Mouse (Mus musculus): Measurements from ENCODE around the gene Dcaf15. TPM values are rescaled to one million over a fixed set of nuclear protein-coding genes. Genes with fewer than 3 reads are reported as not detected.

The Dcaf15 gene
- polyA plus RNA-seq (2015; fragmentation: Nextera tagmentation; extraction: Ambion mirVana), result 12.4 and 13.3 TPM in 2 replicates

DNA sequence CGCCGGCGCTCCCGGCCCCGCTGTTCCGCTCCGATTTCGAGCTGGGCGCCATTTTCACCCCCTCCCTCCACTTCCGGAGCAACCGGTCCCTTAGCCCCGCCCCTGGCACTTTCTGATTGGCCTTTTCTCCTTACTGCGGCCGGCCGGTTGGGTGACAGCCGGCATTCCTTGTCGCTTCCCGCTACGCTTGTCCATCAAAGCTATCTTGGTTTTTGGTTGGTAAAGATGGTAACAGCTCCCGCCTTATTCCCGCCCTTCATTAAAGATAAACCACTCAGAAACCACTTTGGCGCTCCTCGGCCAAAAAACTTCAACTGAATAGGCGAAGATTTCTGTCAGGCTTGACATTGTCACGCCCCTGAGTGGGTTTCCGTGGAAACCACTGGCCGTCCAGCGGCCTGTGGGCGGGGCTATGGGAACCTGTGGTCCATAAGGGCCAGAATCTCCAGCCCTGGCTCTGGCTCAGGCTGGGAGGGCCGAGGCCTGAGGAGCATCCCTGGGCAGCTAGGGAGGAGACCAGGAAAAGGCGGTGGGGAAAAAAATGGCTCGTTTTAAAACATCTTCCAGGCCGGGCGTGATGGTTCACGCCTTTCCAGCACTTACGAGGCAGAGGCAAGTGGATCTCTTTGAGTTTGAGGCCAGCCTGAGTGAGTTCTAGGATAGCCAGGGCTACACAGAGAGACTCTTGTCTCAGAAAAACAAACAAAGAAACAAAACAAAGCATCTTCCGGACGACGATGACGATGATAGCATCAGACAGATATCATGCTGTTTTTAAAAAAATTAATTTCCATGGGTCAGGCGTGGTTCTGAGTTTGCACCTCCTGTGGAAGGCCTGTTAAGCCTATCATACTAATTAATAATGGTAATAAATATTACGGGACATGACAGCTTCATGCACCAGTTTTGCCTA lies at the start of gene Dcaf15:
Gene Dcaf15 (minus strand): TSS at position 72 of the 913 bp plus-strand sequence.
- peak; percentile 97 for ATAC-seq (ENCODE audit: low FRiP score, low read depth)
- peaks cover 32% of the 10 kb centered on the region for H3K4me1 ChIP-seq
- peak within 1 kb of the TSS; percentile 75 for H3K9ac ChIP-seq
- peaks cover 19% of the 10 kb centered on the region for H3K36me3 ChIP-seq
- peak within 1 kb of the TSS; percentile 80 for H3K4me2 ChIP-seq (replicated peaks)
- H3K4me3 ChIP-seq, result peak within 1 kb of the TSS; percentile 61
- H3K27ac ChIP-seq, result peak within 1 kb of the TSS; percentile 80; the same call in 1 of the 2 replicates
- H3K9me3 ChIP-seq, result no peaks in the 10 kb centered on the region
- H3K27me3 ChIP-seq, result no peaks in the 10 kb centered on the region
- 7% methylated on average over 41 of the region's 42 CpGs for WGBS

DNA sequence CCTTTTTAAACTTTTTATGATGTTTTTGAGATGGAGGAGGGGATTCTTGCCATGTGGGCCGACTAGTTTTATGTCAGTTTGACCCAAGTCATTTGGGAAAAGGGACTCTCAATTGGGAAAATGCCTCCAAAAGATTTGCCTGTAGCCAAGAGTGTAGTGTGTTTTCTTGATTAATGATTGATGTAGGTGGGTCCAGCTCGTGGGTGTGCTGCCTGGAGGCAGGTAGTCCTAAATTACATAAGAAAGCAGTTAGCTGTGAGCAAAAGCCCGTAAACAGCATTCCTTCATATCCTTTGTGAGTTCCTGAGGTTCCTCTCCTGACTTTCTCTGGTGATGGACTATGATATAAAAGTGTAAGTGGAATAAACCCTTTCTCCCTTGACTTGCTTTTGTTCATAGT lies 44.6 kb upstream of the Dcaf15 start:
- ATAC-seq (ENCODE audit: low FRiP score, low read depth), result no peak
- no peaks in the 10 kb centered on the region for H3K27me3 ChIP-seq
- peaks cover 25% of the 10 kb centered on the region for H3K36me3 ChIP-seq
- peaks cover 26% of the 10 kb centered on the region for H3K4me1 ChIP-seq
- no peak overlapping the region for H3K9ac ChIP-seq
- H3K4me2 ChIP-seq (replicated peaks), result no peak overlapping the region
- WGBS, result 58% methylated on average over 3 of the region's 3 CpGs
- H3K27ac ChIP-seq, result no peak overlapping the region
- no peaks in the 10 kb centered on the region for H3K9me3 ChIP-seq
- no peak overlapping the region for H3K4me3 ChIP-seq

DNA sequence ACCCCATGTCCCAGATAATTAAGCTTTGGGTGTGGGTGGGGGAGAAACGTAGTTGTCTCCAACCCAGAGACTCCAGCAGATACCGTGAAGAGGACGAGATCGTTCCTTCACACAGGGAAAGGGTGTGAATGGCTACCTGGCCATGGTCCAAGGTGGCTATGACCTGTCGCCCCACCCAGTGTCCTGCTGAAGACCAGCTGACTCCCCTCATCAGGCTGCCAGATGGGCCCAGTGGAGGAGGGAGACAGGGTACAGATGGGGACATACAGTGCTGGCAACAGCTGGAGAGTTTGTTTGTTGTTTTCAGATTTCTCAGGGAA lies 43.9 kb upstream of the Dcaf15 start:
- 94% methylated on average over 5 of the region's 5 CpGs for WGBS
- H3K27me3 ChIP-seq, result no peaks in the 10 kb centered on the region
- peak overlapping the region; percentile 73 for H3K4me3 ChIP-seq
- no peaks in the 10 kb centered on the region for H3K9me3 ChIP-seq
- H3K4me2 ChIP-seq (replicated peaks), result peak overlapping the region; percentile 95
- peaks cover 32% of the 10 kb centered on the region for H3K36me3 ChIP-seq
- no peak overlapping the region for H3K9ac ChIP-seq
- no peak overlapping the region for H3K27ac ChIP-seq
- ATAC-seq (ENCODE audit: low FRiP score, low read depth), result no peak
- H3K4me1 ChIP-seq, result peaks cover 26% of the 10 kb centered on the region

DNA sequence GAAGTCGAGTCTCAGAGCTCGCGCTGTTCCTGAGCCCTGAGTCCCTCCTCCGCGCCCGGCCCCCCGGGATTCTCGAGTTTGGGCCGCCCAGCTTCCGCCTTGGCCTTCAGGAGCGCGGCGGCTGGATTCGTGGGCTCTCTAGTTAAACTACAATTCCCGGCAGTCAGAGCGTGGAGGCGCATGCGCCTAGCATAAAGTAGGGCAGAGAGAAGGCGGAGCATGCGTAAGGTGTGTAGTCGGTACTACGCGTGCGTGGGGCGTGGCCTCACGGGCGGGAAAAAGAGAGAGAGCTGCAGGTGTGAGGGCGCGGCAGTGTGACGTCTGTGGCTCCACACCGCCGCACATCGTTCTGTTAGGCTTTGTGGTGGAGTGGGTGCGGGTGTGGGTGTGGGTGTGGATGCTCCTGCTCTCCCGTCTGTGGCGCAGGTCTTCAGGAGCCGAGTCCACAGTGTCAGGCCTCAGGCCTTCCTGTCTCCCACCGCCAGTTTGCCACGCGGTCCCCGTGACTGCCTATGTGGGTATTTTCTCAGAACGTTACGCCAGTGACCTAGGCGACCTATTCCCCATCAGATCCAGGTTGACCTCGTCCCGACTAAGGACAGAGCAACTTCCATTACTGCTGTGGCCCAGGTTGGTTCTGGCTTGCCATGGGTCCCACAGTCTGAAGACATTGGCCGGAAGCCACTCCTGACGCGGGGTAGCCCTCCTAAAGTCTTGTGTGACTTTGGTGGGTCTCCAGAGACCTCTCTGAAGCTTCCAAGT lies 43.4 kb upstream of the Dcaf15 start, which contains the start of the genes Cc2d1a and 4930432K21Rik:
Gene Cc2d1a (minus strand): TSS at position 168 of the 762 bp plus-strand sequence.
Gene 4930432K21Rik (plus strand): TSS at position 257 of the 762 bp plus-strand sequence.
- 17% methylated on average over 49 of the region's 49 CpGs for WGBS
- ATAC-seq (ENCODE audit: low FRiP score, low read depth), result peak; percentile 91
- Histone ChIP-seq H3K4me1 (peaks cover 26% of the 10 kb centered on the region), H3K36me3 (peaks cover 37% of the 10 kb centered on the region), H3K9ac (peak within 1 kb of the TSS; percentile 90), H3K27ac (no peak within 1 kb of the TSS), H3K27me3 (no peaks in the 10 kb centered on the region), H3K4me3 (peak within 1 kb of the TSS; percentile 73), H3K9me3 (no peaks in the 10 kb centered on the region), H3K4me2 (replicated peaks) (peak within 1 kb of the TSS; percentile 95)

DNA sequence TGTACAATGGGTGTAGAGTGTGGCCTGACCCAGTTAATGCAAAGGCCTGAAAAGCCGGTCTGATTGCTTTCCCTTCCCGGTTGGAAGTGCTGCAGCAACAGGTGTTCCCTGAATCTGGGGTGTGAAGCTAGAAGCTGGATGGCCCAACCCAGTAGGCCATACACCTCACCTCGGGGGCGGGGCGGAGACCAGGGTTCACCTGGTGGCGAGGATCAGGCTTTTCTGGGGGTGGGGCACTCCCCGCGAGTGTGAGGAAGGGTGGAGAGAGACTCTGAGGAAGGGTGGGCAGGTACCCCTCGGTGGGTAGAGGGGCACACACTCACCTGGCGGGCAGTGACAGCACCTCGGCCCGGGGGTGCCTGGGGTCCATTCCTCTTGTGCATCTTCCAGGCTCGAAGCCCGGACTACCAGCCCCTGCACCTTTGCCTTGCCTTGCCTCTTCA lies 42.8 kb upstream of the Dcaf15 start:
- Histone ChIP-seq H3K36me3 (peaks cover 43% of the 10 kb centered on the region), H3K4me3 (peak overlapping the region; percentile 73), H3K9ac (peak overlapping the region; percentile 90), H3K4me1 (peaks cover 26% of the 10 kb centered on the region), H3K9me3 (no peaks in the 10 kb centered on the region), H3K27ac (no peak overlapping the region), H3K4me2 (replicated peaks) (peak overlapping the region; percentile 95), H3K27me3 (no peaks in the 10 kb centered on the region)
- WGBS, result 9% methylated on average over 14 of the region's 14 CpGs
- ATAC-seq (ENCODE audit: low FRiP score, low read depth), result 0 out of 2 replicates have a peak, but pooled peaks have one; percentile 9

DNA sequence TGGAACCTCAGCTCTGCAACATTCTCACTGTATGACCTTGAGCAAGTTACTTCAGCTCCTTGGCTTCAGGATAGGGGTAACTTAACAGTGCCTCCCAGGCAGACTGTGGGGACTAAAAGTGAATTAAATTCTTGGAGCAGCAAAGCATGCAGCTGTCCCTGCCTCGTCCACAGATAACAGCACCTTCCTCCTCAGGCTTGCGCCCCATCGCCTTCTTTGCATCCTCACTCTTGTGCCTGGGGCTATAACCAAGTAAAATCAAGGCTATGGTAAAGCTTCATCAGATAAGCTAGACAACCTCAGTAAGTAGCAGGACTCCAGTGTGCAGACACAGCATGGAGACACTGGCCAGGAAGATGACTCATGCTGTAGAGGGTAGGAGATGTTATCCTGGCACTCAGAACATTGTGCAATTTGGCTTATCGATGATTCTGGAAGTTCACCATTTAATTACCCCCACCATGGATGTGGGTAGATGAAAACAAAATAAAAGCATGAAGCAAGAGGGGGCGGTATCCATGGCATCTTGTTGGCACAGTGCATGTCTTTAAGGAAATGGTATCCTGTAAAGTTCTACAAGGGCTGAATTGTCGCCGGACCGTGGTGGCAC lies 40.2 kb upstream of the Dcaf15 start:
- Histone ChIP-seq H3K4me2 (replicated peaks) (no peak overlapping the region), H3K36me3 (peaks cover 64% of the 10 kb centered on the region), H3K27ac (no peak overlapping the region), H3K9me3 (no peaks in the 10 kb centered on the region), H3K4me3 (no peak overlapping the region), H3K27me3 (no peaks in the 10 kb centered on the region), H3K4me1 (peaks cover 26% of the 10 kb centered on the region), H3K9ac (no peak overlapping the region)
- no peak for ATAC-seq (ENCODE audit: low FRiP score, low read depth)
- WGBS, result 94% methylated on average over 8 of the region's 8 CpGs

DNA sequence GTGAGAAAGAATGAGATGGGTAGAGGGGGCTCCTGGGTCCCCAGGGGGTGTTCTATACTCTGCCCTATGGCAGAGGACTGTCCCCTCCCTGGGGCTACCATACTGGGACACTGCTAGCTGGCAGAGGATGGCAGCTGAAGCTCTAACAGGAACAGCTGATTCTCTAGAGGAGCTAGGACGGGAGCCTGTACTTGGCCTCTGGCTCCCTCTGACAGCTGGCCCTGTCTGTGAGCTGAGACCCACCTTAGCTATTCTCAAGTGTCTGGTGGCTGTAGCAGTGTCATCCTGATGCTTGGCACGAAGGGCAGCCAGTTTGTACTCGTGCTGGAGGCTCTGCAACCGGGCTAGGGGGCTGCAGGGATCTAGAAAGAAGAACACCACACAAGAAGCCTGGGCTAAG lies 36.3 kb upstream of the Dcaf15 start:
- H3K36me3 ChIP-seq, result peaks cover 99% of the 10 kb centered on the region
- no peak for ATAC-seq (ENCODE audit: low FRiP score, low read depth)
- H3K9me3 ChIP-seq, result no peaks in the 10 kb centered on the region
- no peak overlapping the region for H3K9ac ChIP-seq
- H3K4me2 ChIP-seq (replicated peaks), result no peak overlapping the region
- no peaks in the 10 kb centered on the region for H3K27me3 ChIP-seq
- H3K4me3 ChIP-seq, result no peak overlapping the region
- H3K4me1 ChIP-seq, result 0 out of 2 replicates have a peak, but pooled peaks cover 3% of the 10 kb centered on the region
- 91% methylated on average over 4 of the region's 4 CpGs for WGBS
- no peak overlapping the region for H3K27ac ChIP-seq

DNA sequence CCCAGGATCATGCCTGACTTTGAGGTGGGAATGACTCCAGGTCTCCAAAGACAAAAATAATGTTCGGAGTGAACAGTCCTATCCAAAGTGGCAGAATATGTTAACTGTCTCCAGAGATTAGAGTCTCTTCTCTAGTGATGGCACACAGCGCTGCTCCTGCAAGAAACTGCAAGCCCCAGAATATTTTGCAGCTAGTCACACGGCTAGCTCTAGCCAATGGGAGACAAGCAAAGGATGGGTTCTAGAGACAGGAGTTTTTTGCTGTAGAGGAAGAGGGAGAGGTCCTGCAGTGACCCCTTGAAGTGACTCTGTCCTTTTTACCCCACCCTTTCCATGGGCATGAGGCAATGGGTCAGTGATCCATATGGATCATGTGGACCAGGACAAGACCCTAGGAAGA lies 33.3 kb upstream of the Dcaf15 start:
- Histone ChIP-seq H3K27ac (no peak overlapping the region), H3K4me3 (no peak overlapping the region), H3K9me3 (no peaks in the 10 kb centered on the region), H3K4me2 (replicated peaks) (no peak overlapping the region), H3K9ac (no peak overlapping the region), H3K27me3 (no peaks in the 10 kb centered on the region), H3K36me3 (peaks cover 99% of the 10 kb centered on the region), H3K4me1 (no peaks in the 10 kb centered on the region)
- 95% methylated on average over 3 of the region's 3 CpGs for WGBS
- ATAC-seq (ENCODE audit: low FRiP score, low read depth), result no peak

DNA sequence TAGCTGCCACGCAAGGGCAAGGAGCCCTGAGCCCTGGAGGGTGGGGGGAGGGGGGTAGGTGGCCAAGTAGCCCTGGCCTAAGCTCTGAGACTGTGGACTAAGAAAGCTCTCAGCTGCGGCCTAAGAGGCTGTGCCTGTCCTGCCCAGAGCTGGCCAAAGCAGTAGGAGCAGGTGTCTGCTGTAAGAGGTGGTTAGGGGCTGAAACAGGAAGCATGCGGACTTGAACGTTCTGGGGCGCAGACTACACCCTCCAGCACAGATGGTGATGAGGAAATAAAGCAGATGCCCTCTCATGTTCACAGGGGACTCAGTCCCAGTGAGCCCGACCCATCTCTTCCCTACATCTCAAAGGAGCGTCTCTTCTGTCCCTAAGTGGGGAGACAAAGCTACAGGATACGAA lies 27.7 kb upstream of the Dcaf15 start:
- ATAC-seq (ENCODE audit: low FRiP score, low read depth), result no peak
- 80% methylated on average over 8 of the region's 8 CpGs for WGBS
- Histone ChIP-seq H3K4me1 (peaks cover 18% of the 10 kb centered on the region), H3K9me3 (no peaks in the 10 kb centered on the region), H3K36me3 (peaks cover 60% of the 10 kb centered on the region), H3K4me3 (no peak overlapping the region), H3K9ac (no peak overlapping the region), H3K27me3 (no peaks in the 10 kb centered on the region), H3K4me2 (replicated peaks) (no peak overlapping the region), H3K27ac (no peak overlapping the region)

DNA sequence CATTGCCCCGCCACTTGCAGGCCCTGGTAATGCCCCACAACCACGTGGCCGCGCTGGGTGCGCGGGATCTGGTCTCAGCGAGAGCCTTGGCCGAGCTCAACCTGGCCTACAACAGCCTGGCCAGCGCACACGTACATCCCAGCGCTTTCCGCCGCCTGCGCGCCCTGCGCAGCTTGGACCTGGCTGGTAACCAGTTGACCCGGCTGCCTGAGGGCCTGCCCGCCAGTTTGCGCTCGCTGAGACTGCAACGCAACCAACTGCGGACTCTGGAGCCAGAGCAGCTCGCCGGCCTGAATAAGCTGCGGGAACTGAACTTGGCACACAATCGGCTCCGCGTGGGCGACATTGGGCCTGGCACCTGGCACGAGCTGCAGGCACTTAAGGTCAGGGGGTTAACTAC lies 26.2 kb upstream of the Dcaf15 start:
- Histone ChIP-seq H3K27ac (no peak overlapping the region), H3K4me2 (replicated peaks) (no peak overlapping the region), H3K9me3 (no peaks in the 10 kb centered on the region), H3K36me3 (peaks cover 46% of the 10 kb centered on the region), H3K9ac (peak overlapping the region; percentile 39; the same call in 1 of the 2 replicates), H3K4me1 (peaks cover 23% of the 10 kb centered on the region), H3K4me3 (no peak overlapping the region), H3K27me3 (no peaks in the 10 kb centered on the region)
- no peak for ATAC-seq (ENCODE audit: low FRiP score, low read depth)
- WGBS, result 43% methylated on average over 30 of the region's 30 CpGs

DNA sequence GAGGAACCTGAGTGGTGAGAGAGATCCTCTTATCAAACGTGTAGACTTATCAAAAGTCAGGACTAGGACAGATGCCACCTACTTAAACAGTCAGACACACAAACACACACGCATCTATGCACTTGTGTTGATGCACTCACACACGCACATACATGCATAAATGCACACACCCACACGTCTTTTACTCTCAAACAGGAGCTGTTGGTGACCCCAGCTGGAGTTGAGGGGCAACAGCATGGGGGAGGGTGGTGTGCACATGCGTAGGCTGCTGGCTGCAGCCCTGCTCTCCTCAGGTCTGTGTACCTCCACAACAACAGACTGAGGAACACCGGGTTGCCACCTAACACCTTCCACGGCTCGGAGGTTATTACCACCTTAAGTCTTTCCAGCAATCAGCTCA lies 23.7 kb upstream of the Dcaf15 start:
- peaks cover 20% of the 10 kb centered on the region for H3K36me3 ChIP-seq
- ATAC-seq (ENCODE audit: low FRiP score, low read depth), result no peak
- no peak overlapping the region for H3K27ac ChIP-seq
- peaks cover 23% of the 10 kb centered on the region for H3K4me1 ChIP-seq
- no peak overlapping the region for H3K4me3 ChIP-seq
- no peaks in the 10 kb centered on the region for H3K9me3 ChIP-seq
- no peak overlapping the region for H3K9ac ChIP-seq
- 48% methylated on average over 8 of the region's 8 CpGs for WGBS
- peak overlapping the region; percentile 37; the same call in 1 of the 2 replicates for H3K4me2 ChIP-seq (replicated peaks)
- no peaks in the 10 kb centered on the region for H3K27me3 ChIP-seq
